Mouse (Mus musculus): ENCODE results near the gene Slc35e2. TPM values are rescaled to one million over a fixed set of nuclear protein-coding genes. Genes with fewer than 3 reads are reported as not detected.

Gene Slc35e2
- polyA plus RNA-seq, 1 experiment from 2014 or later: 16.5 TPM

GRCm38 (mm10) chr4:155601997-155602456, 811 bp downstream of the Slc35e2 start:
- WGBS: 2% methylated on average over 31 of the region's 31 CpGs
- Histone ChIP-seq H3K9me3 (ENCODE audit: control insufficient read depth, low read length) (no peaks in the 10 kb centered on the region), H3K27ac (ENCODE audit: low read depth, low read length) (peak overlapping the region; percentile 95), H3K27me3 (ENCODE audit: control insufficient read depth, insufficient read depth, low read length) (no peaks in the 10 kb centered on the region), H3K4me2 (ENCODE audit: low read depth, low read length, severe bottlenecking) (peak overlapping the region; percentile 89), H3K9ac (ENCODE audit: low read length) (peak overlapping the region; percentile 86), H3K4me1 (replicated peaks; ENCODE audit: control insufficient read depth, insufficient read depth, low read length) (no peaks in the 10 kb centered on the region; the same call in 1 of the 2 replicates), H3K36me3 (ENCODE audit: control insufficient read depth, insufficient read depth, low read length) (no peaks in the 10 kb centered on the region; the same call in 1 of the 2 replicates), H3K4me3 (ENCODE audit: low read depth, low read length) (peak overlapping the region; percentile 92)
- ATAC-seq (replicated peaks; ENCODE audit: low FRiP score) (no peak), DNase-seq (ENCODE audit: low spot score) (no peak)

- H3K4me2 ChIP-seq (ENCODE audit: low read depth, low read length, severe bottlenecking): peak overlapping the region; percentile 89
- DNase-seq (ENCODE audit: low spot score) (no peak), ATAC-seq (replicated peaks; ENCODE audit: low FRiP score) (no peak)
- H3K4me3 ChIP-seq (ENCODE audit: low read depth, low read length): no peak overlapping the region; the same call in 1 of the 2 replicates
- no peaks in the 10 kb centered on the region; the same call in 1 of the 2 replicates for H3K36me3 ChIP-seq (ENCODE audit: control insufficient read depth, insufficient read depth, low read length)
- no peak overlapping the region for H3K9ac ChIP-seq (ENCODE audit: low read length)
- no peaks in the 10 kb centered on the region; the same call in 1 of the 2 replicates for H3K4me1 ChIP-seq (replicated peaks; ENCODE audit: control insufficient read depth, insufficient read depth, low read length)
- no peaks in the 10 kb centered on the region for H3K27me3 ChIP-seq (ENCODE audit: control insufficient read depth, insufficient read depth, low read length)
- no peak overlapping the region for H3K27ac ChIP-seq (ENCODE audit: low read depth, low read length)
- WGBS: 94% methylated on average over 1 of the region's 1 CpGs
- no peaks in the 10 kb centered on the region for H3K9me3 ChIP-seq (ENCODE audit: control insufficient read depth, low read length)
Measured at GRCm38 (mm10) chr4:155602753-155603152, 1.5 kb downstream of the Slc35e2 start.

GRCm38 (mm10) chr4:155603801-155604200, 2.6 kb downstream of the Slc35e2 start:
- Histone ChIP-seq H3K27ac (ENCODE audit: low read depth, low read length) (no peak overlapping the region), H3K36me3 (ENCODE audit: control insufficient read depth, insufficient read depth, low read length) (no peaks in the 10 kb centered on the region; the same call in 1 of the 2 replicates), H3K4me2 (ENCODE audit: low read depth, low read length, severe bottlenecking) (no peak overlapping the region), H3K27me3 (ENCODE audit: control insufficient read depth, insufficient read depth, low read length) (no peaks in the 10 kb centered on the region), H3K4me1 (replicated peaks; ENCODE audit: control insufficient read depth, insufficient read depth, low read length) (no peaks in the 10 kb centered on the region; the same call in 1 of the 2 replicates), H3K9me3 (ENCODE audit: control insufficient read depth, low read length) (no peaks in the 10 kb centered on the region), H3K4me3 (ENCODE audit: low read depth, low read length) (no peak overlapping the region), H3K9ac (ENCODE audit: low read length) (no peak overlapping the region)
- 96% methylated on average over 6 of the region's 6 CpGs for WGBS
- DNase-seq (ENCODE audit: low spot score): no peak
- ATAC-seq (replicated peaks; ENCODE audit: low FRiP score): no peak

GRCm38 (mm10) chr4:155605132-155605531, 3.9 kb downstream of the Slc35e2 start:
- ATAC-seq (replicated peaks; ENCODE audit: low FRiP score) (no peak), DNase-seq (ENCODE audit: low spot score) (no peak)
- 94% methylated on average over 4 of the region's 4 CpGs for WGBS
- H3K36me3 ChIP-seq (ENCODE audit: control insufficient read depth, insufficient read depth, low read length): no peaks in the 10 kb centered on the region; the same call in 1 of the 2 replicates
- no peaks in the 10 kb centered on the region; the same call in 1 of the 2 replicates for H3K4me1 ChIP-seq (replicated peaks; ENCODE audit: control insufficient read depth, insufficient read depth, low read length)
- H3K4me3 ChIP-seq (ENCODE audit: low read depth, low read length): no peak overlapping the region
- no peak overlapping the region for H3K9ac ChIP-seq (ENCODE audit: low read length)
- H3K4me2 ChIP-seq (ENCODE audit: low read depth, low read length, severe bottlenecking): no peak overlapping the region
- H3K27me3 ChIP-seq (ENCODE audit: control insufficient read depth, insufficient read depth, low read length): no peaks in the 10 kb centered on the region
- H3K9me3 ChIP-seq (ENCODE audit: control insufficient read depth, low read length): no peaks in the 10 kb centered on the region
- H3K27ac ChIP-seq (ENCODE audit: low read depth, low read length): no peak overlapping the region

GRCm38 (mm10) chr4:155606825-155607224, 5.6 kb downstream of the Slc35e2 start:
- ATAC-seq (replicated peaks; ENCODE audit: low FRiP score): no peak
- no peaks in the 10 kb centered on the region; the same call in 1 of the 2 replicates for H3K36me3 ChIP-seq (ENCODE audit: control insufficient read depth, insufficient read depth, low read length)

GRCm38 (mm10) chr4:155611860-155612259, 10.6 kb downstream of the Slc35e2 start:
- H3K4me3 ChIP-seq (ENCODE audit: low read depth, low read length): no peak overlapping the region
- H3K9me3 ChIP-seq (ENCODE audit: control insufficient read depth, low read length): no peaks in the 10 kb centered on the region
- no peaks in the 10 kb centered on the region for H3K4me1 ChIP-seq (replicated peaks; ENCODE audit: control insufficient read depth, insufficient read depth, low read length)
- H3K9ac ChIP-seq (ENCODE audit: low read length): no peak overlapping the region
- WGBS: 89% methylated on average over 3 of the region's 3 CpGs
- DNase-seq (ENCODE audit: low spot score): no peak
- peaks cover 2% of the 10 kb centered on the region; the same call in 1 of the 2 replicates for H3K36me3 ChIP-seq (ENCODE audit: control insufficient read depth, insufficient read depth, low read length)
- H3K27me3 ChIP-seq (ENCODE audit: control insufficient read depth, insufficient read depth, low read length): no peaks in the 10 kb centered on the region
- ATAC-seq (replicated peaks; ENCODE audit: low FRiP score): no peak
- no peak overlapping the region for H3K4me2 ChIP-seq (ENCODE audit: low read depth, low read length, severe bottlenecking)
- no peak overlapping the region for H3K27ac ChIP-seq (ENCODE audit: low read depth, low read length)

More at GRCm38 (mm10) chr4:155606825-155607224, 5.6 kb downstream of the Slc35e2 start:
- H3K4me2 ChIP-seq (ENCODE audit: low read depth, low read length, severe bottlenecking): no peak overlapping the region
- H3K9me3 ChIP-seq (ENCODE audit: control insufficient read depth, low read length): no peaks in the 10 kb centered on the region
- H3K4me3 ChIP-seq (ENCODE audit: low read depth, low read length): no peak overlapping the region
- no peak overlapping the region for H3K9ac ChIP-seq (ENCODE audit: low read length)
- H3K27me3 ChIP-seq (ENCODE audit: control insufficient read depth, insufficient read depth, low read length): no peaks in the 10 kb centered on the region
- 85% methylated on average over 2 of the region's 2 CpGs for WGBS
- DNase-seq (ENCODE audit: low spot score): no peak
- no peak overlapping the region for H3K27ac ChIP-seq (ENCODE audit: low read depth, low read length)
- no peaks in the 10 kb centered on the region; the same call in 1 of the 2 replicates for H3K4me1 ChIP-seq (replicated peaks; ENCODE audit: control insufficient read depth, insufficient read depth, low read length)

GRCm38 (mm10) chr4:155613264-155613663, 12.0 kb downstream of the Slc35e2 start:
- ATAC-seq (replicated peaks; ENCODE audit: low FRiP score): no peak
- H3K9me3 ChIP-seq (ENCODE audit: control insufficient read depth, low read length): no peaks in the 10 kb centered on the region

GRCm38 (mm10) chr4:155618321-155618720, 17.1 kb downstream of the Slc35e2 start:
- H3K4me2 ChIP-seq (ENCODE audit: low read depth, low read length, severe bottlenecking): no peak overlapping the region
- ATAC-seq (replicated peaks; ENCODE audit: low FRiP score) (no peak), DNase-seq (ENCODE audit: low spot score) (no peak)
- WGBS: 96% methylated on average over 5 of the region's 5 CpGs
- H3K36me3 ChIP-seq (ENCODE audit: control insufficient read depth, insufficient read depth, low read length): peaks cover 15% of the 10 kb centered on the region; the same call in 1 of the 2 replicates
- no peak overlapping the region for H3K9ac ChIP-seq (ENCODE audit: low read length)
- no peak overlapping the region for H3K27ac ChIP-seq (ENCODE audit: low read depth, low read length)
- H3K9me3 ChIP-seq (ENCODE audit: control insufficient read depth, low read length): no peaks in the 10 kb centered on the region
- no peaks in the 10 kb centered on the region for H3K4me1 ChIP-seq (replicated peaks; ENCODE audit: control insufficient read depth, insufficient read depth, low read length)
- no peak overlapping the region for H3K4me3 ChIP-seq (ENCODE audit: low read depth, low read length)
- no peaks in the 10 kb centered on the region for H3K27me3 ChIP-seq (ENCODE audit: control insufficient read depth, insufficient read depth, low read length)

More at GRCm38 (mm10) chr4:155613264-155613663, 12.0 kb downstream of the Slc35e2 start:
- Histone ChIP-seq H3K36me3 (ENCODE audit: control insufficient read depth, insufficient read depth, low read length) (peaks cover 10% of the 10 kb centered on the region; the same call in 1 of the 2 replicates), H3K9ac (ENCODE audit: low read length) (no peak overlapping the region), H3K27me3 (ENCODE audit: control insufficient read depth, insufficient read depth, low read length) (no peaks in the 10 kb centered on the region), H3K27ac (ENCODE audit: low read depth, low read length) (no peak overlapping the region), H3K4me1 (replicated peaks; ENCODE audit: control insufficient read depth, insufficient read depth, low read length) (no peaks in the 10 kb centered on the region), H3K4me3 (ENCODE audit: low read depth, low read length) (no peak overlapping the region), H3K4me2 (ENCODE audit: low read depth, low read length, severe bottlenecking) (no peak overlapping the region)
- DNase-seq (ENCODE audit: low spot score): no peak
- WGBS: 95% methylated on average over 3 of the region's 3 CpGs
